Mouse (Mus musculus) embryonic facial prominence, embryonic 15.5 days (tissue): ENCODE results near the gene Msx1. TPM values are rescaled to one million over a fixed set of nuclear protein-coding genes. Genes with fewer than 3 reads are reported as not detected.

Experiments used
- ATAC-seq: fragments of 200-750 bp; cut with Nextera tagmentation; 2 replicates; pipeline ENCODE4 v1.8.0; 2017; ENCODE audit warnings: low read depth, moderate TSS enrichment; ENCODE audit not compliant: insufficient number of reproducible peaks, low FRiP score, low TSS enrichment
- H3K27ac ChIP-seq: fragments of 300-500 bp; sonication (generic); replicated peaks from 2 replicates; pipeline ENCODE4 v1.5.1; 2015; ENCODE audit warnings: mild to moderate bottlenecking, inconsistent platforms
- H3K27me3 ChIP-seq: fragments of 300-500 bp; sonication (generic); 2 replicates; pipeline ENCODE4 v1.6.1; 2015; ENCODE audit warnings: inconsistent platforms
- H3K36me3 ChIP-seq: fragments of 300-500 bp; sonication (generic); 2 replicates; pipeline ENCODE4 v1.6.1; 2015; ENCODE audit warnings: mild to moderate bottlenecking, inconsistent platforms
- H3K4me1 ChIP-seq: fragments of 300-500 bp; sonication (generic); 2 replicates; pipeline ENCODE4 v1.6.1; 2015; ENCODE audit warnings: inconsistent platforms
- H3K4me2 ChIP-seq: fragments of 300-500 bp; sonication (generic); replicated peaks from 2 replicates; pipeline ENCODE4 v1.6.1; 2015; ENCODE audit warnings: mild to moderate bottlenecking, inconsistent platforms
- H3K4me3 ChIP-seq: fragments of 300-500 bp; sonication (generic); replicated peaks from 2 replicates; pipeline ENCODE4 v1.5.1; 2015; ENCODE audit warnings: mild to moderate bottlenecking, inconsistent platforms
- H3K9ac ChIP-seq: fragments of 300-500 bp; sonication (generic); 2 replicates; pipeline ENCODE4 v1.6.1; 2015; ENCODE audit warnings: inconsistent platforms
- H3K9me3 ChIP-seq: fragments of 300-500 bp; sonication (generic); replicated peaks from 2 replicates; pipeline ENCODE4 v1.6.1; 2016; ENCODE audit warnings: inconsistent platforms
- WGBS: fragments of 180-500 bp; shearing (Covaris S2); methylation state at CpG from one replicate; pipeline ENCODE4 v1.1.7; 2015; 5-methylcytosine and 5-hydroxymethylcytosine counted together
- polyA plus RNA-seq: library from polyadenylated mRNA; unstranded; fragments of >200 nt; fragmentation: Nextera tagmentation; extraction: Ambion mirVana; gene quantifications from 2 replicates; pipeline ENCODE4 v1.2.1, GENCODE M21; 2015

Gene Msx1
- polyA plus RNA-seq, 1 experiment from 2014 or later, result 201 TPM

DNA sequence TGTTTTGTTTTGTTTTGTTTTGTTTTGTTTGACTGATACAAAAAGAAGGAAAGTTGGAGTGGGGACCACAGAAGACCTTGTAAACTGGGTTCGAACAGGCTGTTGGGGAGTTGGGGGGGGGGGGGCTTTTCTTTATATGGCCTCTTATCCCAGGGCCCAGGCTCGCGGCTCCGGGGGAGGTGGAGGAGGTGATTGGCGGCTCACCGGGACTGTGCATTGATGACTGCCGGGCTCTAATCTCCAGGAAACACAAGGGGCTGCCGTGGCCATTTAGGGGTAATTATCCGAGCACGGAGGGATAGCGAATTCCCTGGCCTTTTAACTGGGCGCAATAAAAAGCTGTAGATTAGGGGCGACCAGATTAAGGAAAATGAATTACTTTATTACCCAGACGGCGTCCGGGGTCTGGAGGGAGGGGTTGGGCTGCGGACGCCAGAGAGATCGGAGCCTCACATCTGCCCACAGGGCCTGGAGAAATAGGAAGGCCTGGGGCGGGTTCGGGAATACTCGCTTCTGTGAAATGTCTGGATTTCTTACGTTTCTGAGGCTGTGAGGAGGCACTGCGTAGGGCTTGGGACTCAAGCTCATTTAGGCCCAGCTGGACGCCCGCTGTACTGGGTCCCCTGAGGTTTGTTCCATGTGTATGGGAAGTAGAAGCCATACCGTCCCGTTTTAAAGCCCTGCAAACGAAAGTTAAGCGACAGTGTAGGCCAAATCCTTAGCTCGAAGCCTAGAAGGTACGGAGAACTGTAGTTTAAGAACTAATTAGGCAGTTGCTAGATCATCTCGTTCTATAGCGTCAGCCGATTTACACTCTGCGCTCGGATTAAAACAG, 1.4 kb upstream of the Msx1 start:
- H3K4me2 ChIP-seq, result peak overlapping the region; percentile 80
- no peaks in the 10 kb centered on the region for H3K9me3 ChIP-seq
- no peak overlapping the region for H3K9ac ChIP-seq
- H3K27ac ChIP-seq, result peak overlapping the region; percentile 82
- H3K36me3 ChIP-seq, result no peaks in the 10 kb centered on the region
- H3K27me3 ChIP-seq, result peaks cover 78% of the 10 kb centered on the region
- H3K4me1 ChIP-seq, result peaks cover 49% of the 10 kb centered on the region
- H3K4me3 ChIP-seq, result peak overlapping the region; percentile 72
- 6% methylated on average over 37 of the region's 37 CpGs for WGBS
- ATAC-seq, result no peak

- H3K9ac ChIP-seq, result no peak overlapping the region
- no peaks in the 10 kb centered on the region for H3K9me3 ChIP-seq
- H3K4me2 ChIP-seq, result peak overlapping the region; percentile 80
- no peak for ATAC-seq
- peaks cover 76% of the 10 kb centered on the region for H3K27me3 ChIP-seq
- peak overlapping the region; percentile 82 for H3K27ac ChIP-seq
- peak overlapping the region; percentile 72 for H3K4me3 ChIP-seq
- 17% methylated on average over 7 of the region's 7 CpGs for WGBS
- H3K36me3 ChIP-seq, result no peaks in the 10 kb centered on the region
- H3K4me1 ChIP-seq, result peaks cover 52% of the 10 kb centered on the region
Measured at GRCm38 (mm10) chr5:37825111-37825600, 773 bp upstream of the Msx1 start.

GRCm38 (mm10) chr5:37823721-37824460, 492 bp downstream of the Msx1 start:
- Histone ChIP-seq H3K27me3 (peaks cover 76% of the 10 kb centered on the region), H3K9ac (peak overlapping the region; percentile 85), H3K4me3 (peak overlapping the region; percentile 72), H3K27ac (peak overlapping the region; percentile 82), H3K4me2 (peak overlapping the region; percentile 80), H3K9me3 (no peaks in the 10 kb centered on the region), H3K4me1 (peaks cover 53% of the 10 kb centered on the region), H3K36me3 (no peaks in the 10 kb centered on the region)
- under 1% methylated on average over 58 of the region's 58 CpGs for WGBS
- ATAC-seq, result peak; percentile 7; the same call in 1 of the 2 replicates

DNA sequence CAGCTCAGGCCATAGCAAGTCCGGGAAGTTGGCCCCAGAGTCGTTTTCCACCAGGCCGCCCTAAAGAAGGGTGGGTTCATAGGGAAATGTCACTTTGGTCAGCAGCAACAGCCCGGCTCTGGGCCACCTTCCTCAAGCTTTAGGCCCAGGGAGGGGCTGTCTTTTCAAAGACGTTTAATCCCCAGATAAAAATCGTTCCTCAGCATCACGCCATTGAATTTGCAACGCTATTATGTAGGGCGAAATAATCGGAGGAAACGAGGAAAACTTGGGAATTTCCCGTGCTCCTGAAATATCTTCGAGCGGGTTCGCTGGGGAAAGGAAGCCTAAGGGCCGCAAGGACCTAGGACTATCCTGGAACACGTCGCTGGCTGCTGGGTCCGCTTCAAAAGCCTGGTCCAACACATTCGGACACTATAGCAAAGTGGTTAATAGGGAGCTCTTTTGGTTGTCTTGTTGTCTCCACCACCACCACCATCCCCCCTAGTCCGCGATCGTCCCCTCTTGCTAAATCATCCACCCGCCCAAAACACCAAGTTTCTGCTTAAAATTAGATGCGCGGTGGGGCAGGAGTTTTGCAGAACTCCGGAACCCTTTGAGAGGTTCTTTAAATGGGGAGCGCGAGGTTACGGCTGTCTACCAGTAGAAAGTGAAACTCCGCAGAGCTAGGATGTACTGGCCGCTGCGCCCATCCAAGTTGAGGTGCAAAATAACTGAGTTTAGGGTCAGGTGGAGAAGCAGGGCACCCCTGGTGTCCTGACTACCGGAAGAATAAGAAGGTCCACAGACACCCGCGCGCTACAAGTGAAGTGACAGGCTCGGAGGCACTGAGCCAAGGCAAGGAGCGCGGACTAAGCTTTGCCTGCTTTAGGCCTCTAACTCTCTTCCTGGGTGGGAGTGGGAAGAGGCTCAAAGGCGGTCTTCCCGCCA, 1.3 kb downstream of the Msx1 start:
- peak overlapping the region; percentile 82 for H3K27ac ChIP-seq

GRCm38 (mm10) chr5:37822116-37822707, 2.2 kb downstream of the Msx1 start:
- H3K4me1 ChIP-seq, result peaks cover 52% of the 10 kb centered on the region
- no peak for ATAC-seq
- no peaks in the 10 kb centered on the region for H3K36me3 ChIP-seq
- WGBS, result 27% methylated on average over 11 of the region's 11 CpGs
- peak overlapping the region; percentile 82 for H3K27ac ChIP-seq
- H3K9ac ChIP-seq, result peak overlapping the region; percentile 29
- H3K4me3 ChIP-seq, result peak overlapping the region; percentile 72
- no peaks in the 10 kb centered on the region for H3K9me3 ChIP-seq
- H3K4me2 ChIP-seq, result peak overlapping the region; percentile 80
- peaks cover 75% of the 10 kb centered on the region for H3K27me3 ChIP-seq

More for the DNA sequence above, 1.3 kb downstream of the Msx1 start:
- Histone ChIP-seq H3K4me1 (peaks cover 54% of the 10 kb centered on the region), H3K9ac (peak overlapping the region; percentile 85), H3K4me2 (peak overlapping the region; percentile 80), H3K4me3 (peak overlapping the region; percentile 72), H3K27me3 (peaks cover 75% of the 10 kb centered on the region), H3K9me3 (no peaks in the 10 kb centered on the region), H3K36me3 (no peaks in the 10 kb centered on the region)
- 3% methylated on average over 42 of the region's 42 CpGs for WGBS
- ATAC-seq, result no peak

DNA sequence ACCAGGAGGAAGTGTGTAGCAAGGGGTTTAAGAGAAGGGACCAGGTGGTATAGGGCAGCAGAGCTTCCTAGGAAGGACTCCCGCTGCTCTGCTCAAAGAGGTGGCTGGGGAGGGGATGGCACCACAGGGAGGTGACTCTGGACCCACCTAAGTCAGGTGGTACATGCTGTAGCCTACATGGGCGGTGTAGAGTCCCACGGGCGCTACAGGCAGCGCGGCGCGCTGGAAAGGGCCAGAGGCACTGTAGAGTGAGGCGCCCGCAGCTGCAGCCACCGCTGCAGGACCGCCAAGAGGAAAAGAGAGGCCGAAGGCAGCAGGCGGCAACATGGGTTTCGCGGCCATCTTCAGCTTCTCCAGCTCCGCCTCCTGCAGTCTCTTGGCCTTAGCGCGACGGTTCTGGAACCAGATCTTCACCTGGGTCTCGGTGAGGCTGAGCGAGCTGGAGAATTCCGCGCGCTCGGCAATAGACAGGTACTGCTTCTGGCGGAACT, 3.2 kb downstream of the Msx1 start:
- H3K9ac ChIP-seq, result peak overlapping the region; percentile 26; the same call in 1 of the 2 replicates
- peak overlapping the region; percentile 80 for H3K4me2 ChIP-seq
- peaks cover 78% of the 10 kb centered on the region for H3K27me3 ChIP-seq

DNA sequence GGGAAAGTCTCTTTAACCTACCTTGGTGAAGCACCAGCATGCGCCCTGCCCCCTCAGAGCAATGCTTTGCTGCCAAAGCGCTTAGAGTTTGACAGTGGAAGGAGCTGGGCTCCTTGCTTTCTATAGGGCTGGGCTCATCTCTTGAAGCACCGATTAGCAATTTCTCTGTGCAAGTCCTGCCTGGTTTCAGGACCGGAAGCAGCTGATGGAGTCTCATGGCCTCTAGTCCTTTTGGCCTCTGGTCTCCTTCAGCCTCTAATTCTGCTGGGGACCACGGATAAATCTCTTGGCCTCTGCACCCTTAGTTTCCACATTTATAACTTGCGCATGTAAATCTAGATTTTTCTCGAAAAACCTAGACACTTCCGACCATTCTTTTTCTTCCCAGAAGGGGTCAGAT, 3.7 kb downstream of the Msx1 start:
- 25% methylated on average over 8 of the region's 8 CpGs for WGBS
- Histone ChIP-seq H3K4me3 (peak overlapping the region; percentile 72), H3K9me3 (no peaks in the 10 kb centered on the region), H3K27ac (peak overlapping the region; percentile 82), H3K27me3 (peaks cover 82% of the 10 kb centered on the region), H3K4me1 (peaks cover 52% of the 10 kb centered on the region), H3K4me2 (peak overlapping the region; percentile 80), H3K9ac (peak overlapping the region; percentile 26; the same call in 1 of the 2 replicates), H3K36me3 (no peaks in the 10 kb centered on the region)
- no peak for ATAC-seq

More for the DNA sequence above, 3.2 kb downstream of the Msx1 start:
- Histone ChIP-seq H3K27ac (peak overlapping the region; percentile 82), H3K9me3 (no peaks in the 10 kb centered on the region), H3K4me3 (peak overlapping the region; percentile 72), H3K36me3 (no peaks in the 10 kb centered on the region), H3K4me1 (peaks cover 52% of the 10 kb centered on the region)
- ATAC-seq, result no peak
- WGBS, result 6% methylated on average over 25 of the region's 27 CpGs

GRCm38 (mm10) chr5:37819971-37820370, 4.4 kb downstream of the Msx1 start:
- Histone ChIP-seq H3K36me3 (no peaks in the 10 kb centered on the region), H3K9me3 (no peaks in the 10 kb centered on the region), H3K4me3 (peak overlapping the region; percentile 35), H3K4me2 (peak overlapping the region; percentile 53), H3K9ac (0 out of 2 replicates have a peak overlapping the region, but pooled peaks have one; percentile 16), H3K4me1 (peaks cover 51% of the 10 kb centered on the region), H3K27me3 (peaks cover 82% of the 10 kb centered on the region), H3K27ac (0 out of 2 replicates have a peak overlapping the region, but pooled peaks have one; percentile 71)
- 22% methylated on average over 3 of the region's 3 CpGs for WGBS
- no peak for ATAC-seq

DNA sequence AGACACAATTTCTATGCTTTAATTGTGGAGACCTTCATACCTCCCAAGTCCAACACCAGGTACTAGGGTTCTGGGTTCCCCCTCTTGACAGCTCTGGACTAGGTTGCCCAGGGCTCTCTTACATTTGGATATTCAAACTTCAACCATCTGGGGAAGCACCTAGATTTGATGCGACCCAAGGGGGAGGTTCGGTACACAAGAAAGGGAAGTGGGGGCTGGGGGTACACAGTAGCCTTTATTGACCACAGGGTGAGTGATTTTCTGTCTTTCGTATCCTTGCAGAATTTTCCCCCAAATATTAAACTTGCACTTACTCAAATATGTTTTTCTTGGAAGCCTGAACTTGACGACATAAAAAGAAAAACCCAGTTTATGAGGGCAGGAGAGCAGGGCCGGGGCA, 4.8 kb downstream of the Msx1 start:
- 0 out of 2 replicates have a peak overlapping the region, but pooled peaks have one; percentile 16 for H3K9ac ChIP-seq
- H3K4me2 ChIP-seq, result peak overlapping the region; percentile 53
- peaks cover 80% of the 10 kb centered on the region for H3K27me3 ChIP-seq
- H3K9me3 ChIP-seq, result no peaks in the 10 kb centered on the region
- ATAC-seq, result no peak
- no peaks in the 10 kb centered on the region for H3K36me3 ChIP-seq
- peak overlapping the region; percentile 71 for H3K27ac ChIP-seq
- 25% methylated on average over 5 of the region's 5 CpGs for WGBS
- H3K4me3 ChIP-seq, result peak overlapping the region; percentile 35
- peaks cover 49% of the 10 kb centered on the region for H3K4me1 ChIP-seq
